Comparison of ENCODE assay signal across 11 mouse cellular contexts in genomic region chr2:84428836-84429235, GRCm38 (mm10).
"Had no signal": no experiment of that assay in that cellular context is flagged by ENCODE, and none has a peak within 500 bp of the region (broad histone marks: within the 10 kb centered on the region; RNA-seq: fewer than 3 reads in every experiment).

No protein-coding gene starts in this region.

- H3K9me3 ChIP-seq: limb, embryonic 12.5 days; midbrain, embryonic 12.5 days had no signal

- H3K27ac ChIP-seq: limb, embryonic 12.5 days; liver, embryonic 14.5 days; midbrain, embryonic 12.5 days had no signal

- H3K9ac ChIP-seq: limb, embryonic 12.5 days; liver, embryonic 14.5 days; midbrain, embryonic 12.5 days had no signal

- H3K4me2 ChIP-seq: limb, embryonic 12.5 days; midbrain, embryonic 12.5 days had no signal

- H3K27me3 ChIP-seq: limb, embryonic 12.5 days; midbrain, embryonic 12.5 days had no signal

- DNase-seq: kidney, adult 11 months; kidney, adult 9 months; kidney, postnatal 10 days; lung, adult 18-20 months; lung, postnatal 10 days; right cerebral cortex, postnatal 14 days; thymus, postnatal 14 days had no signal

- H3K36me3 ChIP-seq: limb, embryonic 12.5 days; midbrain, embryonic 12.5 days had no signal

- H3K4me3 ChIP-seq: limb, embryonic 12.5 days; midbrain, embryonic 12.5 days; myocyte had no signal
